Mouse (Mus musculus): ENCODE data around the gene Slc16a6.
A peak's percentile ranks its signal among the peaks of the same experiment; 100 is the strongest.

Gene Slc16a6

GRCm38 (mm10) chr11:109485398-109486045 is 12.1 kb upstream of the Slc16a6 start:
- DNase-seq = no peak

GRCm38 (mm10) chr11:109480440-109480839 is 7.0 kb upstream of the Slc16a6 start:
- DNase-seq = no peak

GRCm38 (mm10) chr11:109479575-109480285 is 6.3 kb upstream of the Slc16a6 start:
- no peak for DNase-seq

- DNase-seq = no peak
Measured at GRCm38 (mm10) chr11:109477606-109478380, 4.4 kb upstream of the Slc16a6 start.

GRCm38 (mm10) chr11:109476653-109477052 is 3.3 kb upstream of the Slc16a6 start:
- no peak for DNase-seq

- no peak for DNase-seq
Measured at GRCm38 (mm10) chr11:109476241-109476640, 2.8 kb upstream of the Slc16a6 start.

GRCm38 (mm10) chr11:109475717-109476116 is 2.3 kb upstream of the Slc16a6 start:
- no peak for DNase-seq

- no peak for DNase-seq
Measured at GRCm38 (mm10) chr11:109474836-109475235, 1.4 kb upstream of the Slc16a6 start.

- DNase-seq = no peak
Measured at GRCm38 (mm10) chr11:109474086-109474742, 816 bp upstream of the Slc16a6 start.

GRCm38 (mm10) chr11:109472821-109473170 is 602 bp downstream of the Slc16a6 start:
- no peak for DNase-seq

- DNase-seq = peak; percentile 48 to 58
Measured at GRCm38 (mm10) chr11:109472171-109472691, 1.2 kb downstream of the Slc16a6 start.

- peak in 1 of 2 experiments; percentile 18 for DNase-seq
Measured at GRCm38 (mm10) chr11:109470921-109471861, 2.2 kb downstream of the Slc16a6 start.

- DNase-seq = no peak
Measured at GRCm38 (mm10) chr11:109470170-109470569, 3.2 kb downstream of the Slc16a6 start.

- no peak for DNase-seq
Measured at GRCm38 (mm10) chr11:109468133-109468532, 5.3 kb downstream of the Slc16a6 start.

- DNase-seq = no peak
Measured at GRCm38 (mm10) chr11:109466987-109467386, 6.4 kb downstream of the Slc16a6 start.

GRCm38 (mm10) chr11:109465068-109465467 is 8.3 kb downstream of the Slc16a6 start:
- no peak for DNase-seq

- no peak for DNase-seq
Measured at GRCm38 (mm10) chr11:109460586-109460985, 12.8 kb downstream of the Slc16a6 start.

GRCm38 (mm10) chr11:109458165-109458564 is 15.2 kb downstream of the Slc16a6 start:
- DNase-seq = no peak

- DNase-seq = no peak
Measured at GRCm38 (mm10) chr11:109456261-109456660, 17.1 kb downstream of the Slc16a6 start.

GRCm38 (mm10) chr11:109451169-109451568 is 22.2 kb downstream of the Slc16a6 start:
- no peak for DNase-seq

GRCm38 (mm10) chr11:109445438-109446035 is 27.9 kb downstream of the Slc16a6 start:
- no peak for DNase-seq
